Mouse (Mus musculus): Measurements from ENCODE around the gene Pde8b.
"Not testable (repeated sequence)": the region's sequence is repeated elsewhere in the genome, so short reads cannot be mapped to it uniquely, and the experiment has no call there.

The Pde8b gene

GRCm38 (mm10) chr13:95215661-95216170 lies 34.4 kb downstream of the Pde8b start:
- DNase-seq = not testable (repeated sequence)

- no peak for DNase-seq
Observed at GRCm38 (mm10) chr13:95212320-95212719, 37.8 kb downstream of the Pde8b start.

- not testable (repeated sequence) for DNase-seq
Observed at GRCm38 (mm10) chr13:95207301-95207700, 42.8 kb downstream of the Pde8b start.

GRCm38 (mm10) chr13:95202151-95202758 lies 47.9 kb downstream of the Pde8b start:
- DNase-seq = no peak

GRCm38 (mm10) chr13:95200817-95201216 lies 49.3 kb downstream of the Pde8b start:
- no peak for DNase-seq

GRCm38 (mm10) chr13:95200036-95200435 lies 50.1 kb downstream of the Pde8b start:
- DNase-seq = no peak

- no peak for DNase-seq
Observed at GRCm38 (mm10) chr13:95196106-95196705, 53.9 kb downstream of the Pde8b start.

GRCm38 (mm10) chr13:95191951-95192350 lies 58.2 kb downstream of the Pde8b start:
- DNase-seq = peak; percentile 19

- DNase-seq = no peak
Observed at GRCm38 (mm10) chr13:95189111-95189510, 61.0 kb downstream of the Pde8b start.

- DNase-seq = no peak
Observed at GRCm38 (mm10) chr13:95187153-95187665, 62.9 kb downstream of the Pde8b start.

GRCm38 (mm10) chr13:95186741-95187035 lies 63.4 kb downstream of the Pde8b start:
- DNase-seq = no peak

GRCm38 (mm10) chr13:95185891-95186740 lies 64.0 kb downstream of the Pde8b start:
- no peak for DNase-seq

GRCm38 (mm10) chr13:95183686-95184085 lies 66.5 kb downstream of the Pde8b start:
- DNase-seq = no peak

GRCm38 (mm10) chr13:95180208-95180607 lies 69.9 kb downstream of the Pde8b start:
- no peak for DNase-seq

GRCm38 (mm10) chr13:95177326-95177725 lies 72.8 kb downstream of the Pde8b start:
- no peak for DNase-seq

- no peak for DNase-seq
Observed at GRCm38 (mm10) chr13:95176399-95176798, 73.7 kb downstream of the Pde8b start.

GRCm38 (mm10) chr13:95174253-95174652 lies 75.9 kb downstream of the Pde8b start:
- DNase-seq = no peak

- DNase-seq = no peak
Observed at GRCm38 (mm10) chr13:95172346-95172745, 77.8 kb downstream of the Pde8b start.

GRCm38 (mm10) chr13:95160211-95160610 lies 89.9 kb downstream of the Pde8b start:
- no peak for DNase-seq

GRCm38 (mm10) chr13:95158986-95159385 lies 91.2 kb downstream of the Pde8b start:
- DNase-seq = no peak

GRCm38 (mm10) chr13:95144746-95145145 lies 105.4 kb downstream of the Pde8b start:
- no peak for DNase-seq

GRCm38 (mm10) chr13:95140460-95141079 lies 109.6 kb downstream of the Pde8b start:
- DNase-seq = no peak

All from kidney, adult 9 months (tissue).